Mouse (Mus musculus) spleen, embryonic (tissue): ENCODE data around the gene Eif3j1.

Source experiments
- CTCF ChIA-PET: fragments of 350-600 bp; sonication (Branson Sonifier 250); formaldehyde crosslinking; loops from one replicate; lab custom pipeline; 2022; lab: Charles Lee

The Eif3j1 gene

DNA sequence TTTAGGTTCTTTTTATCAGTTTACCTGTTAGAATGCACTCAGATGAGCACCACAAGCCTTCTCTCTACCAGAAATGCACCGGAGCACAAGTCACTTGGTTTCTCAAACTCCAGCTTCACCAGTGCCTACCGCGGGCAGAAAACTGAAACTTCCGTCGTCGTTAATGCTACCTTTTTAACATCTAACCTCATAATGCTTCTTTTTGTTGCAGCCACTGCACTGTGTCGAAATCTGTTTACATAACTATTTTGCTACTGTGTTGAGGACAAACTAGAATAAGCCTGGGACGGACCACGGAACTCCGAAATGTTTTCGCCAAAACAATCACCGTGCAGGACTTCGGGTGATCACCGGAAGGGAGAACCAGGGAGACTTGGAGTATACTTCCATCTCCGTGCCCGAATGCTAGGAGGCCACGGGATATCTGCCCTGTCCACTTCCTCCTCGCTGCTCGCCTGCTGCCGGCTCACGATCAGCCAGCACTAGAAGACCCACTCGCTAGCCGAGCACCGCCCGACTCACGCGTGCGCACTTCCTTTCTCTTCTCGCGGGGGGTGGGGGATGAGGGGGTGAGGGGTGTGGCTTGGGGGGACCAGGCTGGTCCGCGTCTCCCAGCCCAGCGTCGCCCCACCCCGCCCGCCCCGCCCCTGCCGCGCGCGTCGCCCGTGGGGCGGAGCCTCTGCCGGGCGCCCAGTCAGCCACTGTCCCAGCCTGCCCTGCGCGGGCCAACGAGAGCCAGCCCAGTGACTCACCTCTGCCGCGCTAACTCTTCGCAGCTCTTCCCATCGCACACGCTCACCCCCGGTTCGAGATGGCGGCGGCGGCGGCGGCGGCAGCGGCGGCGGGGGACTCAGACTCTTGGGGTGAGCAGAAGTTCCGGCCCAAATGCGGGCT lies at the start of gene Eif3j1:
Gene Eif3j1, plus strand, starts transcription at position 685 of the 894 bp plus-strand sequence.
- CTCF ChIA-PET: interaction anchor here (0.5 kb wide), 1 partner anchor 381 kb away, joined by 3 read pairs; no protein-coding TSS in a partner anchor

- CTCF ChIA-PET: no interaction called here
Measured at GRCm38 (mm10) chr2:121995738-121996137, 32.6 kb upstream of the Eif3j1 start.

GRCm38 (mm10) chr2:122008832-122009231 lies 19.5 kb upstream of the Eif3j1 start:
- CTCF ChIA-PET: no interaction called here

- CTCF ChIA-PET: no interaction called here
Measured at GRCm38 (mm10) chr2:122011441-122011840, 16.9 kb upstream of the Eif3j1 start.

DNA sequence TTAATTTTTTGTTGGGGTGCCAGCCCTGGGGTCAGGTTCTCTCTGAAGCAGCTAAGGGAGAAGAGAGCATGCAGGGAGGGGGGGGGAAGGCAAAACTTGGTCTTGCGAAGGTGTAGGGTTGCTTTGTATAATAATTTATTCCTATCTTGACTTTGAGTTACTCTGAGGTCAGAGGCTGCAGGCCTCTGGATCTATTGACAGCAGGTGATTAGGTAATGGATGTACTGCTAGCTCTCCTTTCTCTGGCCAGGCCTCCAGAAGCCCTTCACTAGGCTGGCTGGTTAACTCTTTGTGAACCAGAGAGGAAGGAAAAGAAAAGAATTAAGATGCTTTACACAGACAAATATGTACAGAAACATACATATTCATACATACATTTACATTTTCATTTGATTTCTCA lies 9.6 kb upstream of the Eif3j1 start:
- CTCF ChIA-PET: no interaction called here

- CTCF ChIA-PET: no interaction called here
Measured at GRCm38 (mm10) chr2:122022284-122022683, 6.1 kb upstream of the Eif3j1 start.

DNA sequence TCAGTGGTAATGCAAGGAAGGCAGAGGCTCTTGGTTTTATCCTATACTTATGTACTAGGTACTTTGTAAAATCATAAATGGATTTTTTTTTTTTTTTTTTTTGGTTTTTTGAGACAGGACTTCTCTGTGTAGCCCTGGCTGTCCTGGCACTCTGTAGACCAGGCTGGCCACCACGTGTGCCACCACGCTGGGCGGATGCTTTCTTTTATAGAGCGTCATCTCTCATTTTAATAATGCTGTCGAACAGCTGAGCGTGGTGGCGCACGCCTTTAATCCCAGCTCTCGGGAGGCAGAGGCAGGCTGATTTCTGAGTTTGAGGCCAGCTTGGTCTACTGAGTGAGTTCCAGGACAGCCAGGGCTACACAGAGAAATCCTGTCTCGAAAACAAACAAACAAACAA lies 1.3 kb upstream of the Eif3j1 start:
- CTCF ChIA-PET: interaction anchor here (0.5 to 0.7 kb wide), 4 partner anchors 40 to 531 kb away, joined by 3 to 4 read pairs (median 4); no protein-coding TSS in a partner anchor

DNA sequence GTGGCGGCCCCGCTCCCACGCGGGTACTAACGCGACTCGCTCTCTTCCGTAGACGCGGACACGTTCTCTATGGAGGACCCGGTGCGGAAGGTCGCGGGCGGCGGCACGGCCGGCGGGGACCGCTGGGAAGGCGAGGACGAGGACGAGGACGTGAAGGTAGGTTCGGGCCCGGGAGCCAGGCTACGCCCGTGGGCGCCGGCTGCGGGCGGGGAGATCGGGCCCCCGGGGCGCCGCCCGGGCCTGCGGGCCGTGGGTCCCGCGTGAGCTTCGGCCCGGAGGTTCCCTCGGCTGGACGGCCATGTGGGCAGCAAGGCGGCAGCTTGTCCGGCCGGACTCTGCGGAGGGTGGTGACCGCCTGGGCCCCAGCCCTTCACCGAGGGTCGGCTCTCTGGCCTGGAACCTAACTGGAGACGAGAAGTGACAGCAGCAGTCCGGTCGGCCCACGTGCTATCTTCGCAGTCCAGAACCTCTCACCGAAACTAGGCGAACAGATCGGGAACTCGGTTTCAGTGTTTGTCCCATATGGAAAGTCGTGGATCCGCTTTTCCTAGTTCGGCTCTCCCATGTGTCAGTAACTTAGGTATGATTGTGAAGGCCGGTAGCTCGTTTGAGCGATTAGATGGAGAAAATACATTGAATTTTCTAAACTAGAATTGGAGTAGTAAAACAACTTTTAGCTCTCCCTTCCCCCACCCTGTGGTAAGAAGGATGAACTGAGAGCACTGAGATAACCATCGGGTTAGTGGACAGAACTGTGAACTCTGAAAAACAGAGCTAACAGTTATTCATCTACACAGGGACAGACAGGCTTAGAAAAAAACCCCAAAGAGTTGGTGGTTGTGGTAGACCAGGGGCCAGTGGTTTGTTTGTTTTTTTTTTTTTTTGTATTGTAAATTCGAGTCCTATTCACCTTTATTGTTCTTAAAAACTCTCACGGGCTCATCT lies 682 bp downstream of the Eif3j1 start:
- CTCF ChIA-PET: interaction anchor here (0.5 to 1.0 kb wide), 4 partner anchors 11 to 380 kb away, joined by 3 to 4 read pairs (median 4); no protein-coding TSS in a partner anchor

- CTCF ChIA-PET: no interaction called here
Measured at GRCm38 (mm10) chr2:122031970-122032369, 3.6 kb downstream of the Eif3j1 start.

DNA sequence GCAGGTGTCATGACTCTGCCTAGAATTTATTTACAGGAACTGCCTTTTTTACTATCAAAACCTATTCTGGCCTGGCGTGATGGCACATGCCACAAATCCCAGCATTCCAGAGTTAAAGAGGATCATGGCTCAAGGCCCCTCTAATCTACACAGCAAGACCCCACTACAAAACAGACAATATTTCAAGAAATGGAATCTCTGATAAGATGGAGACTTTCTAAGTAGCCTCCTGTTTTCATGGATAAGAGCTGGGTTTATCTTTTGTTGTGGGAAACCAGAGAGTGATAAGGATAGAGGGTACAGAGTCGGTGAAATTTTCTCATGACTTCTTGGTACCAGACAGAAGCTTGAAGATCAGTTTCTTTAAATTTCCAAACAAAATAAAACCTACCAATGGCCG lies 7.7 kb downstream of the Eif3j1 start:
- CTCF ChIA-PET: no interaction called here

GRCm38 (mm10) chr2:122043926-122044325 lies 15.6 kb downstream of the Eif3j1 start:
- CTCF ChIA-PET: no interaction called here

DNA sequence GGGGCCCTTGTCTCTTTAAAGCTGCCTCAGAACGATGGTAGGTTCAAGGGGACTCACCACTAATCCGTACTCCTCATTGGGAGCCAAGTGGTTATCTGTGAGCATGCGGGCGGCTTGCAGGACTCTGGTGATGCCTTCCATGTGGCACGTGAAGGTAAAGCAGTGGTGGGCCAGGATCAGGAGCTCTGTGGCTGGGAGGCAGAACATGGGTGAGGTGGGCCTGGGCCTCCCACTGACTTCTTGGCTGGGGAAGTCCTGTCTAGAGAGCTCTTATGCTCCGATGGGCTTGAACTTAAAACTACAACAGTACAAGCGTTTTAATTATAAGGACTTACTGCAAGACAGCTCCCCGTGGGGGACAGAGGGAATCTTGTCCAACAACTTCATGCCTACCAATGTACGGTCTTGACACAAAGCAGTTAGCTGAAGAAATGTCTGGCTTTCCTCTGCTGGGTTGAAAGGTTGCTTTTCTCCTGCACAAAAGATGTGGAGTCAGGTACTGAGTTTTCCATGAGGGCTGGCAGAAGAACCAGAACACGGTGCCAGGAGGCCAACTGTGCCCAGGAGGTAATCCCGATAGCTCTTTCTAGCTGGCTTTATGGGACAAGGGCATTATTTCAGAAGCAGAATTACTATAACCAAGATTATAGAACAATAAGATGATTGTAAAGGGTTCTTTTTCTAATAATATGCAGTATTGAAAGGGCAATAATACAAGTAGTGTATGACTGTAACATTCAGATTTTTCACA lies 31.2 kb downstream of the Eif3j1 start:
- CTCF ChIA-PET: no interaction called here

DNA sequence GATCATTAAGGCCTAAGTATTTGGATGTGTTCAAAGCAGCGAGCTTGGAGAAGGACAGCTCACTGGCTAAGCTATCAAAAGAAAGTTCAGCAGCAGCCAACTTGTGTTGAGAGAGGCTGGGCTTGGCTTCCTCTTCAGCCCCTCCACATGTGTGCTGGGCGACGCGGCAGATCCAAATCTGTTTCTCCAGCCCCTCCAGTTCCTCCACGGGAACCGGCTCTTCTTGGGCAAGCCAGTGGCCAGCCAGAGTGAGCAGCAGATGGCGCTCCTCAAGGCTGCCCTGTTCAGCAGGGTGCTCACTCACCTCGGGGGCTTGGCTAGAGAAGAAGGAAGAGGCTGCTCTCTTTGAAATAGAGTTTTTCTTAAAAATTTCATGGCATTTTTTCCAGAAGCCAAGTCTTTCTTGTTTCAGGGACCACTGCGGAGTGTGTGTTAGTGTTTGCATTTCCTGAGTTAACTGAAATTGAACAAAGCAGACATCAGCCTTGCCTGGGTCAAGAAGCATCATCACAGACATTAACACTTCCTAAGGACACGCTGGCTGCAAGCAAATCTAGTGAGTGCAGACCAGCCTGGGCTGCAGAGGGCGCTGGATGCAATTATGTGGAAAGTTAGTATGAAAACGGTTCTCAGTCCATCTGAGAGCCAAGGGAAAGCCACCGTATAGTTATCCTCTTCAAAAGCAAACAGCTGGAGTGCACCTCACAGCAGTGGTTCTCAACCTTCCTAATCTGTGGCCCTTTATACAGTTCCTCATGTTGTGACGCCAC lies 37.0 kb downstream of the Eif3j1 start:
- CTCF ChIA-PET: no interaction called here

DNA sequence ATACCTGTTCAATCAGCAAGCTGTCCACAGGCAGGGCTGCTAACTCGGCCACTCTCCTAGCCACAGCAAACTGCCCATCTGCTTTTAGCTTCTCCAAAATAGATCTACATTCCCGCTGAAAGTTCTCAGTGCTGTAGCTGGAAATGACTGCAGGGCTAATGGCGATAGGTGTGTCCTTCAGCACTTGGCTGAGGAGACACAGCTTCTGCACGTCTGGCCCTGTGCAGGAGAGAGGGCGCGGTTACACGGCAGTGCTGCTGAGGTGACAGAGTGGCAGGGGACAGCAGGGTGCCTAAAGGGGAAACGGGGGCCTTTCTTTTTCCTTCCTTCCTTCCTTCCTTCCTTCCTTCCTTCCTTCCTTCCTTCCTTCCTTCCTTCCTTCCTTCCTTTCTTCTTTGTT lies 37.9 kb downstream of the Eif3j1 start:
- CTCF ChIA-PET: no interaction called here

DNA sequence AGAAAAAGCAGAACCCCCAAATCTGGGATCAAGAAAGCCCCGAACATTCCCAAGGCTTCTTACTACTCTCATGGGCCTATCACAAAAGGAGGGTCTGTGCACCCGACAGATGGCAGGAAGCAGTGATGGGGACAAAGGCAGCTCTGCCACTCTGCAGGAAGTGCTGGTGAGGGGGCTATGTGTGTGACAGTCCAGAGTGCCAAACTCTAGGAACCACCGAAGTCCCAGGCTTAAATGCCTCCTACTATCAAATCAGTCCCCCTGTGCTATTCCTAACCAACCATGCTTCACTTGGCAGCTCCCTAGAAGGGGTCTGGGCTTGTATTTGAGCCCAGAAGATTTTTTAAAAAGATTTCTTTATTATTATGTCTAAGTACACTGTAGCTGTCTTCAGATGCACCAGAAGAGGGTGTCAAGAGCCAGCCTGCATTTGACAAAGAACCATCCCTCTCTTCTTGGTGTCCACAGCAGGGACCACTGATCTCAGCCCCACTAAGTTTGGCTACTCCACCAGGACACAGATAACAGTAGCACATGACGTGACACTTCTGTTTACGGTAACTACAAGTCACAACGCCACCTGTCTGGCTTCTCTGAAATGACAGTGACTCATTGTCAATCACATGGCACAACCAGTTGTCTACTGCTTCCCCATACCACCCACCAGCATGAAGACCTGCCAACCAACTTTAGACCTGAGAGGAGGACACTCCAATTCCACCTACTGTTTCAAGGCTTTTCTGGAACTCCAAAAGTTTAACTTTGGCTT lies 41.0 kb downstream of the Eif3j1 start:
- CTCF ChIA-PET: interaction anchor here (1.1 kb wide), 1 partner anchor 94 kb away, joined by 3 read pairs; no protein-coding TSS in a partner anchor

DNA sequence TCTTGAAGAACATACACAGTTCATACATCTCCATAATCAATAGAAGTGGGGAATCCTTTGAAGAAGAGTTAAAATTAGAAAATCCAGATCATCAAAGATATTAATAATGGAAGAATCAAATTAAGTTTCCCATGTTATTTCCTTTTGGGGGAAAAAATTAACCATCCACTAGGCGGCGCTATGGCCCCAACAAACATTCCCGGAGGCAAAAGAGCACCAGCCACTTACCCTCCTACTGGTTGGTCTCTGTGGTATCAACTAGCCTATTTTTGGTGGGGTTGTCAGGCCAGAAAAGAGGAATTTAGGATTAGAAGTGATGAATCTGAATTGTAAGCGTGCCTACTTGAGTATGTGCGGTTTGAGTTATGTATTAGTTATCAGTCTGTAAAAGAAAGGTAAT lies 41.6 kb downstream of the Eif3j1 start:
- CTCF ChIA-PET: interaction anchor here (1.1 kb wide), 1 partner anchor 173 kb away, joined by 5 read pairs; no protein-coding TSS in a partner anchor

DNA sequence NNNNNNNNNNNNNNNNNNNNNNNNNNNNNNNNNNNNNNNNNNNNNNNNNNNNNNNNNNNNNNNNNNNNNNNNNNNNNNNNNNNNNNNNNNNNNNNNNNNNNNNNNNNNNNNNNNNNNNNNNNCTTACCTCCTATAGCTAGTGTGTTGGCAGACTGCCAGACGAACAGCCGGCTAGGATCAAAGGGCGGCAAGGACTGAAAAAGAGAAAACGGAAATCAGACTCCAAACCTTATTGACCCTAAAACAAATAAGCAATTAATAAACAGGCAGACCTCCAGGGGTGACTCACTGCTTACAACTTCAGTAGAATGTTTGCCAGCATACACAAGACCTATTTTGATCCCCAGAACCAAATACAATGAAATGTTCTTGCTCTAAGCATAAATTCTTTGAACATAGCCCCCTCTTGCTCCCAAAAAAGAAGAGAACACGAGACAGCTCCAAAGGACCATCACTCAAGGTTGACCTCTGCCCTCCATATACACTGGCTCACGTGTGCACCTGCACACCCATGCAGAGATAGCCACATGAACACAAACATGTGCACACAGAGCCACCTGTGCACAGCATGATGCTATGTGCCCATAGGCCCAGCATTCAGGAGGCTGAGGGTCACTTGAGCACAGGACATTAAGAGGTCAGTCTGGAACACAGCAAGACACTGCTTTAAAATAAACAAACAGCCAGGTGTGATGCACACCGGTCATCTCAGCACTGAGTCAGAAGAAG lies 53.5 kb downstream of the Eif3j1 start:
- CTCF ChIA-PET: interaction anchor here (0.8 kb wide), 1 partner anchor 1509 kb away, joined by 3 read pairs; no protein-coding TSS in a partner anchor

DNA sequence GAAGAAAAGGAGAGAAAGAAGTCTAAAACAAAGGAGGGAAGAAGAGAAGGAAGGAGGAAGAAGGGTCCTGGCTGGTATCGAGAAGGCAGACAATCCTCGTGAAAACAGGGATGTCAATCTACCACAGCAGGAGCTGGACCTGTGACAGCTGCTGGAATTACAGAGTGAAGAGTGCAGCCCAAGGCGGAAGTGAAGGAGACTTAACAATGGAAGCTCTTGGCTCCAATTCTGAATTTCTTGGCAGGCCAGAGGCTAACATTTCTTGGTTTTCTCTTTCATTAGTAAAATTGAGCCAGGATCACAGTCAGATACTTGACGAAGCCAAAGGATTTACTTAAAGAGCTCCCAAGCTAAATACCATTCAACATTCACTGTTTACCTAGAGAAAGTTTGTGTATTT lies 58.1 kb downstream of the Eif3j1 start:
- CTCF ChIA-PET: no interaction called here

GRCm38 (mm10) chr2:122093844-122094243 lies 65.5 kb downstream of the Eif3j1 start:
- CTCF ChIA-PET: no interaction called here
